Mouse (Mus musculus): ENCODE results near the gene Dlgap4.
"Not testable (repeated sequence)": the region's sequence is repeated elsewhere in the genome, so short reads cannot be mapped to it uniquely, and the experiment has no call there.

The Dlgap4 gene

DNA sequence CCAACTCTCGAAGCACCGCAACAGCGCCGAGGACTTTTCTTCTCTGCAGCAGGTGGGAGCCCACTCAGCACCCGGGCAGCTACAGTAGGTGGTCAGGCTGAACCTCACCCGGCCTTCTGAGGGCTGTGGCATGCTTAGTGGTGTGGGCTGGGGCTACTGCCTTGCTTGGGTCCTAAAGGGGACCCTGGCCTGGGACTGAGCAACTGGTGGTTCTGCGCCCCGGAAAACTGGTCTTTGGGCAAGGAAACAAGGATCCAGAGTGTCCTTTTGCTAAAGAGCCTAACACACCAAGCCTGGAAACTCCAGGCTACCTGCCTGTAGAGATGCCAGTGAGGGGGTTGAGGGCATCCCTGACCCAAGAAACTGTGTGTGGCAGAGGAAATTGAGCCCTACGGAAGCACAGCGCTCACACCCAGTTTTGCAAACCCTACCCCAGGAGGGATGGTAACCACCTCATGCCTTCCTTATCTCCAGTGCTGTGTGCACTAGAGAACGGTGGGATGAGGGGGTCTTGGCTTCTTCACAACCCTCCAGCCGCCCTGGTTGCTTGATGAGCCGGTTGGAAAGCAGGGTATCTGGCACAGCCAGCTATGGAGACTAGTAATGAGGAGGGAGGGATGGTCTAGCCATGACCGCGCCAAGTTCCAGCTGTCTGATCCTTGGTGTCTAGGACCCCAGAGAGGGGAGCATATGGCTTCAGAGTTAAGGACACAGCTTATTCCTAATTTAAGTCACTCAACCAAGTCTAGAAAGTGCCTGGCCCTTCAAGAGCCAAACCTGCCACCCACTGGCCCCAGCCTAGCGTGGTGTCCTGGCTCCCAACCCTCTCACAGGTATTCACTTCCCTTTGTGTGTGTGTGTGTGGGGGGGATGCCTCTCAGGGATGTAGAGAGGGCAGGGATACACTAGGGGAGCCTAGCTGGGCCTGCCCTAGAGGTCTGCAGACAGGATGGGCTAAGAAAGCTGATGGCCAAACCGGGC, 162.2 kb downstream of the Dlgap4 start:
- no peak for DNase-seq (ENCODE audit: low spot score)

DNA sequence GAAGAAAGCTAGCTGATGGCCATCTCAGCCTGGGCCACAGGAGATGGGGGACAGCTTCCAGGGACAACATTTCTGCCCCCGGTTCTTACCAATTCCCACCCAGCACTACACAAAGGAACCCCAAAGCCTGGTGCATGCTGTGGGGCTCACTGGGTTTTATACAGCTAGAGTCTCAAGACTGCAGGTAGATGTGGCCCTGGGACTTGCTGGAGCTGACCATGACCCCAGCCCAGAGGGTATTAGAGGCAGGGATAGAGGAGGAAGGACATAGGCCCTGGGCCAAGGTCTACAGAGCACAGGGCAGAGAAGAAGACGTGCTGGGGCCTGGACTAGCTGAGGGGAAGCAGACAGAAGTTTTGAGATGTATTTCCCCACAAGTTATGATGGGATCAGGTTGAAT, 163.4 kb downstream of the Dlgap4 start:
- DNase-seq (ENCODE audit: low spot score), result no peak

DNA sequence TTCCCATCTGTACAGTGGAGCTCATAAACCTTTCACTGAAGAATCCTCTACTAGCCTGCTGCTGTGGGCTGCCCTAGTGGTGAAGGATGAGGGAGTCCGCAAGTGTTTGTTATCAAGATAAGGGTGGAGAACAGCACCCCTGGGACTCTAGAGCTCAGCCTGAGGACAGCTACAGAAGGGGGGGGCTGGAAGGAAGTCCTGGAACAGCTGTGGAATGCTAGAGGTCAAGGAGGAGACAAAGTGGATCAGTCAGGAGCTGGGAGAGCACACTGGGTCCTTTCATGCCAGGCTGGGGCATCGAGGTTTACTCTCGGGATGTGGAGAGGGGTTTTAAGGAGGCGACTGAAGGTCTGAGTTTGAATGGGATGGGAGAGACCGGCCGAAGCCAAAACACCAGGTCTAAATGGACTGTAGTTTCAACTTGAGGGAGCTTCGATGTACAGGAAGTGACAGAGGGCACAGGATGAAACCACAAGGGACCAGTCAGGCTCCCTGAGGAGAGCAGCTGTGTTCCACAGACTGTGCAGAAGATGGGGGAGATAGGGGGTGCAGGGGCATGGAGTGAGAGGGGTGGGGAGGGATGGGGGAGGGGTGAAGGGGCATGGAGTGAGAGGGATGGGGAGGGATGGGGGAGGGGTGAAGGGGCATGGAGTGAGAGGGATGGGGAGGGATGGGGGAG, 164.0 kb downstream of the Dlgap4 start:
- DNase-seq (ENCODE audit: low spot score), result no peak

DNA sequence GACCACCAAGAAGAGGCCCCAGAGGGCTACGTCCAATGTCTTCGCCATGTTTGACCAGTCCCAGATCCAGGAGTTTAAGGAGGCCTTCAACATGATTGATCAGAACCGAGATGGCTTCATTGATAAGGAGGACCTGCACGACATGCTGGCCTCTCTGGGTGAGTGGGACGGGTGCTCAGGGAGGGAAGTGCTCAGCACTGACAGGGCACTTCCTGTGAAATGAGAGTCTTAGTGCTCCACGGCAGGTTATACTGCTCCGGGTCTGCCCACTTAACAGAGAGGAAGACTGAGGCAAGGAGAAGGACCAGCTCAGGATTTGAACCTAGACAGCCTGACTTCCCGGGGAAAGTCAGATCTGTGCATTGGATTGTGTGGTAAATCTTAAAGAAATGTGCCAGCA, 165.1 kb downstream of the Dlgap4 start:
- no peak for DNase-seq (ENCODE audit: low spot score)

DNA sequence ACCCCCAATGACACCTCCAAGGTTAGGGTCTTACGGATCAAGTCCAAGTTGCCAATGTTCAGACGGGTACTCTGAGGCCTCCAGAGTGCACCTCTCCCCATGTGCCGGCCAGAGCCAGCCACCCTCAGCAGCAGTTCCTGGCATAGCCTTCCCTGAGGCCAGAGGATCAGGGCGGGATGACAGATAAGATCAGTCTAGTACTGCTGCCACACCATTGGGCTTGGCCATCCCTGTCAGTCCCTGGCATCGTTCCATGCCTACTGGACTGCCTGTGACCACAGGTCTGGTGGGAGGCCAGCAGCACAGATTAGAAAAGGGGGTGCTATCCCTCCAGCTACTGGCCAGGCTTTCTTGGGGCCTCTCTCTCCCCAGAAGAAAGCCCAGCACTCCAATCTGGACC, 165.5 kb downstream of the Dlgap4 start:
- peak; percentile 66 for DNase-seq (ENCODE audit: low spot score)

DNA sequence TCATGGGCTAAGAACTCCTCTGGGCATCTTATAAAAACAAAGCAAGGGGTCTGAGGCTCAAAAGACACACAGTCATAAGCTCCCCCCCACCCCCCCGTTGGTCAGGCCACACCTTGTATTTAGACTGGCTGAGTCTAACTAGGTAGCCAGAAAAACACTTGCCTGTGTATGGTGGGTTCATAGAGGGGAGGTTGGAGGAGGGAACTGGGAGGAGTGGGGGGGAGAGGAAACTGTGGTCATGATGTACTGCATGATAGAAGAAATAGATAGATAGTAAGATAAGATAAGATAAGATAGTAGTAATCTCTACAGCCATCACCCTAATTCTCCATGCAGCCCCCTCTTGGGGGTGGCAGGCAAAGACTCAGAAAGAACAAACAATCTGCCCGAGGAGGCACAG, 166.0 kb downstream of the Dlgap4 start:
- no peak for DNase-seq (ENCODE audit: low spot score)

DNA sequence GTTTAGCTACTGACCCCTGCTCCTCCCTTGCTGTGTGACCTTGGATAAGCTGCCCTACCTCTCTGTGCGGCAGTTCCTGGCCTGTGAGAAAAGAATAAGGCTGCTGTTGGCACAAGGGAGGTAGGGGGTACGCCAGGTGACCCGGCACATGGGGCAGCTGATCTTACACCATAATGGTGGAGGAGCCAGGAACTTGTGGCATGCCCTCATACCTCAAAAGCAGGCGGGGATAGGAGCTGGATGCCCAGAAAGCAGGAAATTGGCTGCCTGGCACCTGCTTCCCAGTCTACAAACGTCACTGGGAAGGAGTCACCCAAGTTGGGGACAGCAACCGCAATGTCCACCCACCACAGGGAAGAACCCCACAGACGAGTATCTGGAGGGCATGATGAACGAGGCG, 166.6 kb downstream of the Dlgap4 start:
- no peak for DNase-seq (ENCODE audit: low spot score)

DNA sequence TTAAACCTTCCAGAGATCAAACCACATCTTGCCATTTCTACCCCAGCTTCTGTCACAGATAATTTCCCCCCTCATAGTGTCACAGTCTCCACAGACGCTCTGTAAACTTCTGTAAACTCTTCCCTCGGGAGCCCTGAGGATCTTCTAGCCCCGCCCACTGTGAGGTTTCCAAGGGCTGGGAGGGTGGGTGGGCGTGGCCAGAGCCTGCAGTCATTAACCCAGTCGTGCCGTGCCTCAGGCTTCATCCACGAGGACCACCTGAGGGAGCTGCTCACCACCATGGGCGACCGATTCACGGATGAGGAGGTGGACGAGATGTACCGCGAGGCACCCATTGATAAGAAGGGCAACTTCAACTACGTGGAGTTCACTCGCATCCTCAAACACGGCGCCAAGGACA, 167.2 kb downstream of the Dlgap4 start:
- DNase-seq (ENCODE audit: low spot score), result no peak

DNA sequence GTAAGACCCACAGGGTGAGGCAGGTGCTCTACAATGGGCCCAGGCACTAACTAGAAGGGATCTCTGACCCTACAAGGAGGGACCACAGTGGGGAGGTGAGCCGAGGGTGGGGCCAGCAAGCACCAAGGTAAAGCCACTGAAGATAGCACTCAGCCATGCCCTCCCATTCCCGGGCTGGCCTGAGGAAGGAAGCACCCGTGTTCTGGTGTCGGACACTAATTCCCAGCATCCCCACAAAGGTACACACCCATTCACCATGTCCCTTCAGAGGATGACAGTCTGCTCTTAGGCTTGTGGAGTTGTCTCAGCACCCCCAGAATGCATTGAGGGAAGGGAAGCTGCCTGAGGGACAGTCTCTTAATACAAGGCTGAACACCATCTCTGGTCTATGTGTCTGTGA, 167.8 kb downstream of the Dlgap4 start:
- no peak for DNase-seq (ENCODE audit: low spot score)

DNA sequence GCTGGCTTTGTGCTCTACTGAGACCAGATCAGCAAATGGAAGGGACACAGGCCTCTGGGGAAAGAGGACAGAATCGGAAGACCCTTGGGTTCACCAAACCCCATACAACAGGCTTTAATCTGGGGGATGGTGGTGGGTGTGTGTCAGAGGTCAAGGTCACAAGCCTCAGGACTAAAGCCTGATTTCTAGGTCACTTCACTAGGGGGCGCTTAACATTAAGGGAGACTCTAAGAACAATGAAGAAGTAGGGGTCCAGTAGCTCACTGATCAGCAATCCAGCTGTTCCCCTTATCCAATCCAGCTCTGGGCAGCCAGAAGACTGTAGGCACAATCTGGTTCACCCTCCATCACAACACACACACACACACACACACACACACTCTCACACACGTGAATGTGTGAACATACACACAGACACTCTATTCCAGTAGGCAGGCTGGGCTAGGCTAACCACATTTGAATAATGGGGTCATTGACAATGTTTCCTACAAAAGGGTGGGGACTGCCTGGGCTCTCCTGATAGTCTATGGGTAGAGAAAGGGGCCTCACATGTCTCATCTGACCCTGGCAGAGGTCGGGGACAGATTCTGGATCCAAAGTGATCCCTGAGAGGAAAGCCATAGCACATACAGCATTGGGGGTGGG, 168.5 kb downstream of the Dlgap4 start:
- DNase-seq (ENCODE audit: low spot score), result no peak

DNA sequence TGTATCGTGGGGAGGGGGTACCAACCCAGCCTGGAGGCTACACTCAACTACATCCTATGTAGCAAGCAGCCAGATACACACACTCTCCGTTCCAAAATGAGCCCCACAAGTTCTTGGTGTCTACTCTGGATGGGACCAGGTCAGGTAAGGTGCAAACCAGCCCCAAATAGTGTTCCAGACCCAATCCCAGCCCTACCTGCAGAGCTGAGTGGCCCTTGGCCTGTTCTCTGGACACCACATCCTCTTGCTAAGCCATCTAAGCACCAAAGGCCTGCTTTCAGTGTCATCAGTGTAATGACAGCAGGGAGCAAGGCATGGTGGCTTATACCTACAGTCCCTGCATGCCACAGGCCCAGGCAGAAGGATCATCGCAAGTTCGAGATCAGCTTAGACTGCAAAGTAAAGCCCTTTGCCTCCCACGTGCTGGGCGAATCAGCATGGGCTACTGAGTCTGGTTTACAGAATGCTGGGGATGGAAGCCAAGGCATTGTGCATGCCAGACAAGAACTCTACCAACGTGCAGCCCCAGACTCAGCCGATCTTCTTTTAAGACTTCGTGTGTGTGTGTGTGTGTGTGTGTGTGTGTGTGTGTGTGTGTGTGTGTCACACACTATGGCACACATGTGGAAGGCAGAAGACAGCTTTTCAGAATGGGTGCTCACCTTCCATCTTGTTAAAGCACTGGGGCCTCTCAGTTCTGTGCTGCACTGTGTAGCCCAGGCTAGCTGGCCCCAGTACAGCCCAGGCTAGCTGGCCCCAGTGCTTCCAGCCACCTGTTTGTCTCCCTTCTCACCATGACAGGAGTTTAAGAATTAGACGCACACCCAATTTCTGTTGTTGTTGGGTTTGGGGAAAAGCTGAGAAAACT, 169.2 kb downstream of the Dlgap4 start:
- DNase-seq (ENCODE audit: low spot score), result no peak

DNA sequence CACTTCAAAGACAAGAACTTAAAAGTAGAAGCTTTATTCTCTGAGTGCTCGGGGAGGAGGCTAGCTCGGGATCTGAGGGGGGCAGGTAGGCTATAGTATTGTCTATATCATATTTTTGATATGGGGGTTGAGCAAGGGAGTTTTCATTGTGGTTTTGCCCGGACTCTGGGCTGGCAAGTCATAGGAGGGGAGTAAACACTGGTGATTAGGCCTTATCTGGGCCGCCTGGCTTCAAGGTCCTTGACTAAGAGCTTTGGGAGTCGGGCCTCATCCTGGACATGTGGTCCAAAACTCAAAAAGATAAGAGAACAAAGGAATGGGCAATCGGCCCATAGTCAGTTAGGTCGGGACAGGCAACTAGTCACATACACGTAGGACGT, 169.8 kb downstream of the Dlgap4 start:
- peak; percentile 81 for DNase-seq (ENCODE audit: low spot score)

DNA sequence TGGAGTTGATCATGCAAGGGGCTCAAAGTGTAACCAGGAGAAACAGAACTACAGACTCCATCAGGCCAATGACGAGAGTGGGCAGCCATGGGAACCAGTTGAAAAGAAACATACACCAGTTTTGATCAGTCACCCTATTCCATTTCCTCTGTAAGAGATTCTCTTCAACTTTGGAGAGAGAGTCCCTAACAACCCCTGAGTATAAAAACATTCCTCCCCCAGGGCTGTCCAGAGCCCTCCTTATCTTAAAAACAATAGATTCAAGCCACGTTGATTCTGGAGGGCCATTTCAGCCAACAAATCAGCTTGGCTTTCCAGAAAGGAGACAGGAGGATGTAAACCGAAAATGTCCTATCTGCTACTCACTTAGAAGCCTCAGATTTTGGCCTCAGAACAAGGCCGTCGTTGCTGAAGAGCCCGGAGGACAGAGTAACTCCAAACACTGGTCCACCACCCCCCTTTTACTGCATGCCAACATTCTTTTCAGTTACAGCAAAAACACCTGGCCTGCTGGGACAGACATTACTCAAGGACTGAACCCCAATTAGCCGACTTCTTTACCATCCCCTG, 170.6 kb downstream of the Dlgap4 start:
- DNase-seq (ENCODE audit: low spot score), result no peak

DNA sequence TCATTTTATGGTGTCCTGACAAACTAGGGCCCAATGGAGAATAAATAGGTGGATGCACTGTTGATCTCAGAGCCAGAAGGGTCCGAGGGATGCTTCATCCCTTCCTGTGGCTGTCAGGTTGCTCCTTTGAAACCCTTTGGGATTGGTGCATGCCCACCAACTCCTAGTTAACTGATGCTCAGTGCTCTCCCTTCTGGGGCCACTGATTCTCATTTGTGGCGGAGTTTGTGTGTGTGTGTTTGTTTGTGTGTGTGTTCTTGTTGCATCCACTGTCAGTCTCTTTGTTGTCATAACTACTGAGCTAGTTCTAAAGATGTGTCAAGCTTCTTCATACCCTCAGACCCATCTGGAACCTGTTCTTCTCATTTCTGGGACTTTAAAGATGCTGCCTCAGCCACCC, 171.4 kb downstream of the Dlgap4 start:
- no peak for DNase-seq (ENCODE audit: low spot score)

DNA sequence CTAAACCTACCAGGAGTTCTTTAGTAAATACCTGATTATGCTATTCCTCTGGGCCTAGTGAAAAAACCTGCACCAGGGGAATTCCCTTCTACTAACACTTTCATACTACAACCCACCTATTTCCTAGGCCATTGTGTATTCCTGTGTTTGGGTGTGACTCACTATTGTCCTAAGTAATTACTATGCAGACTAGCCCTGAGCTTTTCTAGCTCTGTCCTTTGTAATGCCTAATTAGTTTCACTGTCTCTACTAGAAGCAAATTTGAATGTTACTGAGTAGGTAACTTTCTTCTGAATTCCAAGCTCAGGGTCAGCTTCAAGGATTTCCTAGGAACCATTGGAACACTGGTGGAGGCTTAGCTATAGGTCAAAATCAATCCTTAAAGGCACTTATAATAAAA, 172.9 kb downstream of the Dlgap4 start:
- not testable (repeated sequence) for DNase-seq (ENCODE audit: low spot score)

DNA sequence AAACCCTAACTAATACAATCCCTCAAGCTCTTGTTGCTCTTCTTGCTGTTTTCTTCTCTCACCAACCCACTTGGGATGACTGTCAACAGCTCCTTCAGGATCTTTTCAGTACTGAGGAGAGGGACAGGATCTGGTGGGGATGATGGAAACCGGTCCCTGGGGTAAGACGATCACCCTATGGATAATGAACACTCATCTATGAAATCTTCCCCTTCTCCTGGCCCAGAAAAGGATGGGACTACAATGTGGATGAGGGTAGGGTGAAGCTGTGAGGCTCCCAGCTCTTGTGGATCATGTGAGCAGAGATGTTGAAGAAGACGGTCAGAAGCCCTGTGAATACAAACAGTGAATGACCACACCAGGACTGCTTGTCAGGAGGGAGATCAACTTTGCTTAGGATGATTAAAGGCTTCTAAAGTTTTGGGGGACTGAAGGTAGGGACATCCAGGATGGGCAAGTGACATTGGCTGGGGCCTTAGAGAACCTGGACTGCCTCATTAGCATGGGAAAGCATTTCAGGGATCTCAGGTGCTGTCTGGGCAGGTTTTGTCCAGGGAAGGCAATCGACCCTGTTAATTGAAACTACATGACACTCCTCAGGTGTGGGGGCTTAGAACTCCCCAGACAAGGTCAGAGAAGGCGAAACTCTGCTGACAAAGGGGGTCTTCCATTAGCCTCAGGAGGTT, 173.7 kb downstream of the Dlgap4 start:
- DNase-seq (ENCODE audit: low spot score), result no peak

DNA sequence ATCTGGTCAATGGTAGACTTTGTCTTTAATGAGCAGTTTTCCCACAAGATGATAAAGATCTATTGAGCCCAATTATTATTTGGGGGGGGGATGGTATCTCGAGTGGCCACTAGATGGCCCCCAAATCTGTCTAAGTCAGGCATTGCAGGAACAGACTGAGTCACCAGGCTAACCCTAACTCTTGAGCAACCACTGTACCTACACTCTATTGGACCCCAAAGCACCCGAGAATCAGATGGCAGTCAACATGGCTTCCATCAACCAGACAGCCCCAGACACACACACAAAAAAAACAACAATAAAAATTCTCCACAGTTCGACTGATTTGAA, 174.2 kb downstream of the Dlgap4 start:
- no peak for DNase-seq (ENCODE audit: low spot score)

DNA sequence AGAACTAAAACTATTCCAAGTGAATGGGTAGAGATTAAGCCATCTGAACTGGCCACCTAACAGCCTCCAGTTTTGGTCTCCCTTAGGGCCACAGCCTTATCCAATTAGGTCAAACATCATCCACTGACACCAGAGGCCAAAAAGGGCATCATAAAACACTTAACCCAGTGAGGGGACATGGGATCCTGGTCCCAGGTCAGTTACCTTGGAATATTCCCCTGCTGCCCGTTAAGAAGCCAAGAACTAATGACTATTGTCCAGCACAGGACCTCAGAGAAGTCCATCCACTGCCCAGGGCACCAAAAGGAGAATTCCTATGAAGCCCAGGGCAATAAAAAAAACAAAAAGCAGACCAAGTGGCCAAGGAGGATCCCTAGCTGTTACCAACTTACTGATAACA, 175.3 kb downstream of the Dlgap4 start:
- DNase-seq (ENCODE audit: low spot score), result no peak

DNA sequence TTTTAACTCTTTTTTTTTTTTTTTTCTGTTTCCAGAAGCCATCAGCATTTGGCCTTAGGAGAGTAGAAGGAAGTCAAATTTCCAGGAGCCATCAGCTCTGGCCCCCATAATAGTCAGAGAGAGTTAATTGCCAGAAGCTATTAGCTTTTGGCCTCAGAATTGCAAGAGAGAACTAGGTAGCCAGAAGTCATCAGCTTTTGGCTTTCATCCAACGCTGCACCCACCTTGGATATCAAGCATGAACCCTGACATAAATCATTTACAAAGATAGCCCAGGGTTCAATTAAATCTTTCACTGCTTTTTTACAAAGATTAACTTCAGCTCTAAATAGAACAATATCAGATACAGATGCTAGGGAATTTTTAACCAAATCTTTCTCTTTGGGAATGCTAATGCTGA, 185.0 kb downstream of the Dlgap4 start:
- DNase-seq (ENCODE audit: low spot score), result no peak

DNA sequence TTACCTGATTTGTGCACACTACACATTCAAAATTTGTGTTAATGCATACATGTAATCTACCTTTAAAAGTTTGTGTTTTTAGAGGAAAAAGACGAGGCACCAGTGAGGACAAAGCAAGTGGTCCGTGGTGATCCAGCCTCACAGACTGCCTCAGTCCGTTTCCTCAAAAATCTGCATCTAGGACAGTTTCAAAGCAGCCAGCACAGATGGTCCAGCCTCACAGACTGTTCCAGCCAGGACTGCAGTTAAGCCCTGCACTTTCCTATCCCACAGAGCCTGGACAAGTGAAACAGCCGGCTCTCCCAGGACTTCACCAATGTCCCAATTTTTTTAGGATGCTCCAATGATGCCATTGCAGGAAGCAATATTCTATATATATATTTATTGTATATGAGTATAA, 187.5 kb downstream of the Dlgap4 start:
- no peak for DNase-seq (ENCODE audit: low spot score)

DNA sequence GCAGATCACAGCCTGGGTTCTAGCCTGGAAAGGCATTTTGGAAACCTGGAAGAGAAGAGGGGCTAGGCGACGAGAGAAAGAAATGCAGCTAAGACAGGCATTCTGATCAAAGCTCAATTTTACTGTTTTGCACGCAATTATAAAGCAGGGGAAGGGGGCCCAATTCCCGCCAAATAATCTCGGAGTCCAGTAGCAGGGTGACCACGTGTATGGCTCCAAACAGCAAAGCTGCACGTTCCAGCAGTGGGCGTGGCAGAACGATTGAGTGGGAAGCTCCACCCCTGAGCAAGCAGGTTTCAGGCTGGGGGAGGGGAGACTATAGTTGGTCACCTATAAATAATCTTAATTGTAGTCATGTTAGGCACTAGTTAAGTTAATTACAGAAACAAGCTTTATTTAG, 188.6 kb downstream of the Dlgap4 start:
- not testable (repeated sequence) for DNase-seq (ENCODE audit: low spot score)

All from testis, postnatal 14 days (tissue).